Mouse (Mus musculus) heart, embryonic 12.5 days (tissue): ENCODE results near the gene Rgs12. TPM values are rescaled to one million over a fixed set of nuclear protein-coding genes. Genes with fewer than 3 reads are reported as not detected.

ENCODE experiments used
- ATAC-seq: fragments of 200-750 bp; cut with Nextera tagmentation; 2 replicates; pipeline ENCODE4 v1.8.0; 2017; ENCODE audit warnings: moderate TSS enrichment, moderate library complexity; ENCODE audit not compliant: insufficient number of reproducible peaks, low FRiP score
- H3K27ac ChIP-seq: fragments of 300-500 bp; sonication (generic); 2 replicates; pipeline ENCODE4 v1.5.1; 2016; ENCODE audit warnings: mild to moderate bottlenecking, moderate library complexity; ENCODE audit not compliant: poor library complexity, severe bottlenecking
- H3K27me3 ChIP-seq: fragments of 300-500 bp; sonication (generic); replicated peaks from 2 replicates; pipeline ENCODE4 v1.6.1; 2016; ENCODE audit warnings: mild to moderate bottlenecking, moderate library complexity
- H3K36me3 ChIP-seq: fragments of 300-500 bp; sonication (generic); 2 replicates; pipeline ENCODE4 v1.6.1; 2016; ENCODE audit warnings: mild to moderate bottlenecking, moderate library complexity
- H3K4me1 ChIP-seq: fragments of 300-500 bp; sonication (generic); replicated peaks from 2 replicates; pipeline ENCODE4 v1.6.1; 2016; ENCODE audit warnings: mild to moderate bottlenecking
- H3K4me2 ChIP-seq: fragments of 300-500 bp; sonication (generic); 2 replicates; pipeline ENCODE4 v1.6.1; 2016; ENCODE audit warnings: mild to moderate bottlenecking, moderate library complexity
- H3K4me3 ChIP-seq: fragments of 300-500 bp; sonication (generic); 2 replicates; pipeline ENCODE4 v1.5.1; 2016; ENCODE audit warnings: mild to moderate bottlenecking
- H3K9ac ChIP-seq: fragments of 300-500 bp; sonication (generic); 2 replicates; pipeline ENCODE4 v1.6.1; 2016; ENCODE audit warnings: mild to moderate bottlenecking, moderate library complexity
- H3K9me3 ChIP-seq: fragments of 300-500 bp; sonication (generic); replicated peaks from 2 replicates; pipeline ENCODE4 v1.6.1; 2016; ENCODE audit warnings: mild to moderate bottlenecking, moderate library complexity
- WGBS: fragments of 180-500 bp; shearing (Covaris S2); methylation state at CpG from one replicate; pipeline ENCODE4 v1.1.7; 2016; 5-methylcytosine and 5-hydroxymethylcytosine counted together
- polyA plus RNA-seq: library from polyadenylated mRNA; unstranded; fragments of >200 nt; fragmentation: Nextera tagmentation; extraction: Ambion mirVana; gene quantifications from 2 replicates; pipeline ENCODE4 v1.2.1, GENCODE M21; 2016

Gene Rgs12
- polyA plus RNA-seq, result 34.2 and 35.6 TPM in 2 replicates

DNA sequence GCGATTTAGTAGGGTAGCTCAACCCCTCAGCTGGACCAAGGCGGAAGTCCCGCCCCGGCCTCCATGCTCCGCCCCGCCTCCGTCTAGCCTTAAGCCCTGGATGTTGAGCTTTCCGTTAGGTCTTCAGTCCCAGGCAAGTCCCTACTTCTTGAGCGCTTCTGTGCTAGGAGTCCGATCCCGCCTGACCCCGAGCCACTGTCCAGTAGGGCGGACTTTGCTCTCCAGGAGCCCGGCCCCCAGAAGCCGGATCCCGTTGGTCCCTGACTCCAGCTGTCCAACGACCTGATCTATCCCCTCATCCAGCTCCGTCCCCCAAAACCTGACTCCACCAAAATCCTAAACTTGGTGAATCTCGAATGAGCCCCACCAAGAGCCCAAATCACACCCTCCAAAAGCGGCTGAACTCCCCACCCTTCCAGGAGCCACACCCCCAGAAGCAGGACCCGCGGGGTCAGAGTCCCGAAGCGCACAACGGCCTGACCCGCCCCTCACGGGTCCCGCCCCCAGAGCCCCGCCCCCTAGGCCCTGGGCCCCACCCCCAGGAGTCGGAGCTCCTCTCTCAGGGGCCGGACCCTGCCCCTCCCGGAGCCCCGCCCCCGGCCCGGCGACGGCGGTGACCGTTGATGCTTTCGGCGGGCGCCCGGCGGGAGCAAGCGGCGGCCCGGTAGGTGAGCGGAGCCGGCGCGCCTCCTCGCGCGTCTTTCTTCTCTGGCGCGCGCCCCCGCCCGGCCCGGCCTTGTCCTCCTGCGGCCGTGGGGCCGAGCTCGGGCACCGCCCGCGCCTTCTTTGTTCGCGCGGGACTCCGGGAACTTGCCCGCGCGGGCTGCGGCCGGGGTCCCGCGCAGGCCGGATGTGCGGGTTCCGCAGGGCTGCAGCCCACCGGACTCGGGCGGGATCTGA is at the start of gene Rgs12:
Gene Rgs12 (plus strand): TSS at position 585 of the 900 bp plus-strand sequence.
- WGBS, result under 1% methylated on average over 83 of the region's 84 CpGs
- peaks cover 36% of the 10 kb centered on the region for H3K4me1 ChIP-seq
- H3K9ac ChIP-seq, result peak within 1 kb of the TSS; percentile 95
- H3K36me3 ChIP-seq, result peaks cover 12% of the 10 kb centered on the region
- H3K9me3 ChIP-seq, result 0 out of 2 replicates have a peak, but pooled peaks cover 3% of the 10 kb centered on the region
- peak within 1 kb of the TSS; percentile 82 for H3K4me2 ChIP-seq
- H3K27ac ChIP-seq, result peak within 1 kb of the TSS; percentile 80
- peak; percentile 98 for ATAC-seq
- peak within 1 kb of the TSS; percentile 87 for H3K4me3 ChIP-seq
- no peaks in the 10 kb centered on the region for H3K27me3 ChIP-seq

DNA sequence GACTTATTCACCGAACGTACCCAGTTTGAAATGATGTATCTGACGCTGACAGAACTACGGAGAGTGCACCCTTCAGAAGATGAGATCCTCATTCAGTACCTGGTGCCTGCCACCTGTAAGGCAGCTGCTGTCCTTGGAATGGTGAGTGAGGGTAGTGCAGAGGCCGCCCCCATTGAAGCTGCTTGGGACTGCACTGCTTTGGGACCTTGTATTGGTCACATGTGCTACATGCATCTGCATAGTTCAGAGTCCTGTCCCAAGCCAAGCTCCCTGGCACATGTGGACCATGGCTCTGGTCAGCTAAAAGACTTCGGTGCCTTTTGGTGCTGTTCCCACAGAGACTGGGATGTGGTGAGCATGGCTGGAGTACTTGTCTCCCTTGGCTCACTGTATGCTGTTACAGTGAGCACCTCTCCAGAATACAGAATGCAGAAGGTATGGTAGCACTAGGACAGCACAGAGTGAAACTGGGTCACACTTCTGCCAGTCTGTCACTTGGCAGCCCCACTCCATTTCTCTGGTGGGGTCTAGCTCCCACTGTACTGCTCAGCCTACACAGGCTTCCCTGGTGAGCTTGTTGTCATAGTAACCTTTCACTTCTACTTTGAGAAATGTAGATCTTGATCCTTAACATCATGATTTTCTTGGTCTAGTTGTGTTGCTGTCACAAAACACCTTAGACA is 49.3 kb upstream of the Rgs12 start:
- 96% methylated on average over 6 of the region's 6 CpGs for WGBS
- H3K4me2 ChIP-seq, result no peak overlapping the region
- peaks cover 84% of the 10 kb centered on the region for H3K36me3 ChIP-seq
- ATAC-seq, result no peak
- no peak overlapping the region for H3K9ac ChIP-seq
- no peak overlapping the region for H3K4me3 ChIP-seq
- H3K27ac ChIP-seq, result no peak overlapping the region
- H3K9me3 ChIP-seq, result no peaks in the 10 kb centered on the region
- peaks cover 13% of the 10 kb centered on the region for H3K4me1 ChIP-seq
- H3K27me3 ChIP-seq, result no peaks in the 10 kb centered on the region

DNA sequence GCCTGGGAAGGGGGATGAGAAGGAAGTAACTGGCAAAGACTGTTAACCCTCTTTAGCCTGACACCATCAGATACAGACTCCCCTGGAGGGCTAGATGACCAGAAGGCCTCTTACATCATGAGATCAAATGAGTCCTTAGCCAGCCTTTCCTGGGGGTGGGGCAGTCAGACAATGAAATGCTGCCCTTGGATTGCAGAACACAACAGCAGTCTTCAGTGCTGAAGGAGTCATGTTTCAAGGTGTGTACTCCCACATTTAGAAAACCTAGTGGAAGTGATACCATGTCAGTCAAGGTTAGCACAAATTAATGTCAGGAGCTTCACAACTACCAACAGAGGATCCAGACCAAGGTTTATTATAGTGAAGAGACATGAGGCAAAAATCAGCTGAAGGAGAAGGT is 46.9 kb upstream of the Rgs12 start:
- no peak for ATAC-seq
- Histone ChIP-seq H3K9me3 (no peaks in the 10 kb centered on the region), H3K4me2 (no peak overlapping the region), H3K36me3 (peaks cover 90% of the 10 kb centered on the region), H3K4me1 (0 out of 2 replicates have a peak, but pooled peaks cover 7% of the 10 kb centered on the region), H3K9ac (no peak overlapping the region), H3K27ac (no peak overlapping the region), H3K4me3 (no peak overlapping the region), H3K27me3 (no peaks in the 10 kb centered on the region)

DNA sequence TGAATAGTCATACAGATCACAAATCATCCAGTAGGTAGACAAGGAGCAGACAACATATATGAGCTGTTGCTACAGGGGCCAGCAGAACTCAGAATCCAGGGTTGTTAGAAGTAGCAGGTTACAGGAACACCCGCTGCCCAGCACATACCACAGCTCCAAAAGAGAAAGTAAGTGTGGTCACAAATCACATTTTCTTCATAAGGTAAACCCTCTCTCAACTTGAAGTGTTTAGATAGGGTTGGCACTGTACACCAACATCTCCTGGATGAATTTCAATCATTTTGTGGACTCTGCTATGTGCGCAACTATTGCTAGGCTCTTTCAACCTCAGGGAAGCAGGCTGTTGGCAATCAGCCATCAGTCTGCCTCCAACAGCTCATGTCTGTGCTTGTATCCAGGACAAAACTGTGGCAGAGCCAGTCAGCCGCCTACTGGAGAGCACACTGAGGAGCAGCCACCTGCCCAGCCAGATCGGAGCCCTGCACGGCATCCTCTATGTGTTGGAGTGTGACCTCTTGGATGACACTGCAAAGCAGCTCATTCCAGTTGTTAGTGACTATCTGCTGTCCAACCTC is 46.3 kb upstream of the Rgs12 start:
- H3K4me1 ChIP-seq, result 0 out of 2 replicates have a peak, but pooled peaks cover 7% of the 10 kb centered on the region
- H3K9me3 ChIP-seq, result no peaks in the 10 kb centered on the region
- H3K9ac ChIP-seq, result no peak overlapping the region
- no peak overlapping the region for H3K4me3 ChIP-seq
- 78% methylated on average over 5 of the region's 5 CpGs for WGBS
- no peak overlapping the region for H3K4me2 ChIP-seq
- H3K27me3 ChIP-seq, result no peaks in the 10 kb centered on the region
- no peak for ATAC-seq
- H3K36me3 ChIP-seq, result peaks cover 91% of the 10 kb centered on the region
- no peak overlapping the region for H3K27ac ChIP-seq

DNA sequence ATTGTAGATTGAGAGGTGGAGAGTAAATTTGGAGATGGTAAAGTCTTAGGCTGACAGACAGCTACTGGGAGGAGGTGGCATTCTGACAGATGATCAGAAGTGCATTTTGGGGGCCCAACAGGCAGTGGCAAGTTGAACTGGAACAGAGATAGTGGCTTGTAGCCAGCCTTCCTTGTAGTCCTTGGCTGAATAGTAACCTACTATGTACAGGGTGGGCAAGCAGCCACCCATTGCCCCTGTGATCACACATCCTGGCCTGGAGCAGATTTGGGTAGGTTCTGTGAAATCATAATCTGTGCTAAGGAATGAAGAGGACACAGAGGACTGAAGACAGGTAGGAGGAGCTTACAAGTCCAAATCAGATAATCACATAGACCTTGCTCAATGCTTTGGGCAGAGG is 44.8 kb upstream of the Rgs12 start:
- H3K36me3 ChIP-seq, result peaks cover 92% of the 10 kb centered on the region
- H3K9me3 ChIP-seq, result no peaks in the 10 kb centered on the region

DNA sequence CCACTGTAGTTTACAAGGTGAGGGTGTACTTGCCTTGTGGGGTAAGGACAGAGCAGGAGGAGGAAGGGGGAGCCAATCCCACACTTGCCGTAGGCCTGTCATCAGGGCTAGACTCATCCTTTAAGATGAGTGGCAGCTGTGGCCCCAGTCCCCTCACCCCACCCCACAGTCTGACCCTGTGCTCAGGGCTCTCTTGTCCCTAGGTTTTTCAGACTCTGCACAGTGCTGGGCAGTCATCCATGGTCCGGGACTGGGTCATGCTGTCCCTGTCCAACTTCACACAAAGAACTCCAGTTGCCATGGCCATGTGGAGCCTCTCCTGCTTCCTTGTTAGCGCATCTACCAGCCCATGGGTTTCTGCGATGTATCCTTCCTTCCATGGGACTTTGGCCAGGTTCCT is 42.0 kb upstream of the Rgs12 start:
- peaks cover 83% of the 10 kb centered on the region for H3K36me3 ChIP-seq
- H3K4me2 ChIP-seq, result no peak overlapping the region
- 94% methylated on average over 4 of the region's 4 CpGs for WGBS
- H3K27me3 ChIP-seq, result no peaks in the 10 kb centered on the region
- no peak for ATAC-seq
- no peaks in the 10 kb centered on the region for H3K9me3 ChIP-seq
- no peak overlapping the region for H3K27ac ChIP-seq
- H3K9ac ChIP-seq, result no peak overlapping the region
- H3K4me3 ChIP-seq, result no peak overlapping the region
- peaks cover 27% of the 10 kb centered on the region for H3K4me1 ChIP-seq

More for the DNA sequence above, 44.8 kb upstream of the Rgs12 start:
- no peak overlapping the region for H3K9ac ChIP-seq
- no peak for ATAC-seq
- no peak overlapping the region for H3K4me2 ChIP-seq
- H3K4me3 ChIP-seq, result no peak overlapping the region
- H3K27me3 ChIP-seq, result no peaks in the 10 kb centered on the region
- no peak overlapping the region for H3K27ac ChIP-seq
- peaks cover 22% of the 10 kb centered on the region for H3K4me1 ChIP-seq

DNA sequence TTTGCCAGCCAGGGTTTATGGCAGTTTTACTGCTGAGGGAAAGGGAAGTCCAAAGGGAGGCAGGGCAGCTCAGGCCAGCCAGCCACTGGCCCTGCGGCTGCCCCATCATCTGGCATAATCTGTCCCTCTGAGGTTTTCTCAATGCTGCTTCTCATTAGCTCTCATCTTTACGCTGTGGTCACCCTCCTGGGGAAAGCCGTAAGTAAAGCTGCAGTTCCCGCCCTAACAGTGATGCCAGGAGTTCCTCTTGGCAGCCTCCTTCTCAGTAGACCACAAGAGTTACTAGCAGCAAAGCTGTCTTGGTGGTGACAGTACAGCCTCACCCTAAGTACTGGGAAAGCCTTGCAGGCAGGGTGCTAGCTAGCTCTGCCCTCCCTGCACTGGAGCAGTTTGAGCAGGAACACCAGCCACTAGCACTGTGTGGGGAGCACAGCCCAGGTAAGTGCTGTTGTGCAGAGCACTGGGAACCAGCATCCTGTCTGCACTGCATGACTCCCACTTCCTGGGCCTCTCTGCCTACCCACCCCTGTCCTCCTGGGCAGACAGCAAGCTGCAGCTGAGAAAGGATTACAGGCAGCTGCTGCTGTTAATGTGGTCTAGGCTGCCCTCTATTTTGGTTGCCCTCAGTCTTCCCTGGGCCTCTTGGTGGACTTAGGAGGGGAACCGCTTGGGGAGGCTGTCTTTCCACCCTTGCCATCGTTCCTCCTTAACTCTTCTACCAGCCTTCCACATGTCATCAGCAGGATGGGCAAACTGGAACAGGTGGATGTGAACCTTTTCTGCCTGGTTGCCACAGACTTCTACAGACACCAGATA is 41.1 kb upstream of the Rgs12 start, which contains the start of gene Msantd1:
Gene Msantd1 (plus strand): TSS at position 103 of the 816 bp plus-strand sequence.
- Histone ChIP-seq H3K27ac (0 out of 2 replicates have a peak within 1 kb of the TSS, but pooled peaks have one; percentile 30), H3K27me3 (no peaks in the 10 kb centered on the region), H3K9me3 (no peaks in the 10 kb centered on the region), H3K9ac (no peak within 1 kb of the TSS), H3K4me1 (peaks cover 21% of the 10 kb centered on the region), H3K4me2 (no peak within 1 kb of the TSS), H3K36me3 (peaks cover 79% of the 10 kb centered on the region), H3K4me3 (no peak within 1 kb of the TSS)
- no peak for ATAC-seq
- WGBS, result 85% methylated on average over 6 of the region's 6 CpGs

DNA sequence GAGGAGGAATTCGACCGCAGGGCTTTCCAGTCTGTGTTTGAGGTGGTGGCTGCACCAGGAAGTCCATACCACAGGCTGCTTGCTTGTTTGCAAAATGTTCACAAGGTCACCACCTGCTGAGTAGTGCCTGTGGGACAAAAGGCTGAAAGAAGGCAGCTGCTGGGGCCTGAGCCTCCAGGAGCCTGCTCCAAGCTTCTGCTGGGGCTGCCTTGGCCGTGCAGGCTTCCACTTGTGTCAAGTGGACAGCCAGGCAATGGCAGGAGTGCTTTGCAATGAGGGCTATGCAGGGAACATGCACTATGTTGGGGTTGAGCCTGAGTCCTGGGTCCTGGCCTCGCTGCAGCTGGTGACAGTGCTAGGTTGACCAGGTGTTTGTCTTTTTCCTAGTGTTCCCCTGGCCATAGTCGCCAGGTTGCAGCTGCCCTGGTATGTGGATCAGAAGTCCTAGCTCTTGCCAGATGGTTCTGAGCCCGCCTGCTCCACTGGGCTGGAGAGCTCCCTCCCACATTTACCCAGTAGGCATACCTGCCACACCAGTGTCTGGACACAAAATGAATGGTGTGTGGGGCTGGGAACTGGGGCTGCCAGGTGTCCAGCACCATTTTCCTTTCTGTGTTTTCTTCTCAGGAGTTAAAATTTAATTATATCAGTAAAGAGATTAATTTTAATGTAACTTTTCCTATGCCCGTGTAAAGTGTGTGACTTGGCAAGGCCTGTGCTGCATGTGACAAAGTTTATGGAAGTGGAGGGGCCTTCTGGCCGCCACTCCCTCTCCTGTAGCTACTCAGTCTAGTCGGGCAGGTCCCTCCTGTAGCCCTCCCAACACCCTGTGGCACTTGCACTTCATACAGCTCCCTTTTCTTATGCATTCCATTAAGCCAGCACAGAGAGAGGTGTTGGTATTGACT is 40.3 kb upstream of the Rgs12 start:
- H3K9me3 ChIP-seq, result no peaks in the 10 kb centered on the region
- 0 out of 2 replicates have a peak overlapping the region, but pooled peaks have one; percentile 30 for H3K27ac ChIP-seq
- H3K4me2 ChIP-seq, result no peak overlapping the region
- H3K4me3 ChIP-seq, result no peak overlapping the region
- no peak for ATAC-seq
- no peak overlapping the region for H3K9ac ChIP-seq
- H3K36me3 ChIP-seq, result peaks cover 72% of the 10 kb centered on the region
- no peaks in the 10 kb centered on the region for H3K27me3 ChIP-seq
- H3K4me1 ChIP-seq, result peaks cover 21% of the 10 kb centered on the region
- WGBS, result 74% methylated on average over 9 of the region's 9 CpGs

DNA sequence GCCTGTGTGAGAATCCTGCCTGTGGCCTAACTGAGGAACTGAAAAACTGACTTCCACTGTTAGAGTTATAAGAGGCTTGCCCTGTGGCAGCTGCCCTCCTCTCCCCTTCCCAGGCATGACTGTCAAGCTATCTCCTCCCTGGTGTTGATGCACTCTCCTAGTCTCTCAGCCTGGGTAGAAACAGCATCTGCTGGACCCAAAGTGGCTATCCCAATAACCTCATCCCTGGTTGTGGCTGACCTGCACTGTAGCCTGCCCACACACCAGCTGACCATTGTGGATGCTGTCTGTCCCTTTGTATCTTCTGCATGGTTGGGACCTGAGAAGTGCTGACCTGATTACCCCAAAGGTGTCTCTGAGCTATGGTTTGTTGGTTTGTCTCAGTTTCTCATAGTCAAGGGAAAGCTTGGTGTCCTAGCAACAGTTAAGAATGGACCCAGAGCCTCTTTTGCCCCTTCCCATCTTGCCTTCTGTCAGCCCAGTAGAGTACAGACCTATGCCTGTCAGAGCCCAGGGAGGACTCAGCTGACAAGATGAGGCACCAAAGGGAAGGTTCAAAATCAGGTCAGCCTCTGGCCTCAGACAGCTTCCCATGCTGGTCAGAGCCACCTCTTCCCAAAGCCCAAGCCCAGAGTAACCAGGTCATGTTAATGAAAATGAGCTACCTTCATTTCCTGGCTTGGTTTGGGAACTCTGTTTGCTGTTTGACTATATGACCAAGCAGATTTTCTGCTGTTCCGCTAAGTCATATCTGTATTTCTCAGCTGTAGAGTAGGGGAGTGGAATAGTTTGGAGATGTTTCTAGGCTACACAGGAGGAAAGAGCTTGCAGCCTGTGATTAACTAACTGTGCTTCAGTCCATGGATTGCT is 39.4 kb upstream of the Rgs12 start:
- 86% methylated on average over 1 of the region's 1 CpGs for WGBS
- Histone ChIP-seq H3K4me2 (no peak overlapping the region), H3K4me3 (no peak overlapping the region), H3K36me3 (peaks cover 64% of the 10 kb centered on the region), H3K9me3 (no peaks in the 10 kb centered on the region), H3K27ac (no peak overlapping the region), H3K4me1 (peaks cover 21% of the 10 kb centered on the region), H3K27me3 (no peaks in the 10 kb centered on the region), H3K9ac (no peak overlapping the region)
- ATAC-seq, result peak; percentile 69; the same call in 1 of the 2 replicates
